In genomic region chr15:89428136-89428790, GRCm38 (mm10) we compare ENCODE assay signal across 9 mouse cellular contexts. TPM values are rescaled to one million over a fixed set of nuclear protein-coding genes. Genes with fewer than 3 reads are reported as not detected.
DNase-seq lines count a peak whose midpoint lies in the region; ATAC-seq lines count a peak whose summit lies in the region.
"Had no signal": no experiment of that assay in that cellular context is flagged by ENCODE, and none has a peak within 500 bp of the region (broad histone marks: within the 10 kb centered on the region; RNA-seq: fewer than 3 reads in every experiment).

No protein-coding gene starts in this region.

- peaks cover 39% of the 10 kb centered on the region for H3K36me3 ChIP-seq in heart, embryonic 13.5 days
- H3K36me3 ChIP-seq in embryonic facial prominence, embryonic 10.5 days (replicated peaks): peaks cover 30% of the 10 kb centered on the region
- peaks cover 14% of the 10 kb centered on the region for H3K36me3 ChIP-seq in hindbrain, embryonic 16.5 days (ENCODE audit: control insufficient read depth, insufficient read depth, low read length)
- peaks cover 13% of the 10 kb centered on the region for H3K36me3 ChIP-seq in midbrain, embryonic 16.5 days (ENCODE audit: control insufficient read depth, insufficient read depth, low read length)

- intact Hi-C loops in heart, postnatal 25 days (cut with DNase I): loop anchor here (2.0 kb wide), 1 partner anchor 51 kb away; the partner anchor contains the start of gene Tymp

- no peaks in the 10 kb centered on the region for H3K27me3 ChIP-seq in heart, embryonic 13.5 days (replicated peaks)
- H3K27me3 ChIP-seq in embryonic facial prominence, embryonic 10.5 days (replicated peaks; ENCODE audit: low read depth, poor library complexity, severe bottlenecking): no peaks in the 10 kb centered on the region
- H3K27me3 ChIP-seq in hindbrain, embryonic 16.5 days (replicated peaks; ENCODE audit: control insufficient read depth, insufficient read depth, low read length): no peaks in the 10 kb centered on the region
- H3K27me3 ChIP-seq in midbrain, embryonic 16.5 days (ENCODE audit: control insufficient read depth, insufficient read depth, low read depth, low read length): no peaks in the 10 kb centered on the region
- H3K27me3 ChIP-seq: Patski had no signal

- peak overlapping the region; percentile 93 for H3K4me2 ChIP-seq in heart, embryonic 13.5 days
- peak overlapping the region; percentile 95 for H3K4me2 ChIP-seq in hindbrain, embryonic 16.5 days (ENCODE audit: low read length)
- peak overlapping the region; percentile 93 for H3K4me2 ChIP-seq in midbrain, embryonic 16.5 days (ENCODE audit: low read length)

- DNase-seq in heart, postnatal 25 days (ENCODE audit: low spot score): no peak
- no peak for DNase-seq in embryonic facial prominence, embryonic 10.5 days (ENCODE audit: low spot score)
- no peak for DNase-seq in layer of hippocampus, postnatal 25 days (ENCODE audit: extremely low spot score in 1 of 2, low spot score in 1 of 2)
- DNase-seq in embryo, embryonic 9.5 days (ENCODE audit: extremely low spot score): no peak

- no peak for ATAC-seq in heart, embryonic 13.5 days (ENCODE audit: extremely low read depth, insufficient number of reproducible peaks, low FRiP score, low TSS enrichment)
- ATAC-seq in hindbrain, embryonic 16.5 days: no peak
- ATAC-seq in midbrain, embryonic 16.5 days: no peak
- no peak for ATAC-seq in erythroid progenitor cell, adult 5-6 weeks (replicated peaks; ENCODE audit: low FRiP score, poor library complexity, severe bottlenecking)
- ATAC-seq: Patski had no signal

- H3K4me3 ChIP-seq in heart, embryonic 13.5 days: peak overlapping the region; percentile 78
- H3K4me3 ChIP-seq in embryonic facial prominence, embryonic 10.5 days: peak overlapping the region; percentile 77
- peak overlapping the region; percentile 68 for H3K4me3 ChIP-seq in hindbrain, embryonic 16.5 days (ENCODE audit: low read length)
- H3K4me3 ChIP-seq in midbrain, embryonic 16.5 days (ENCODE audit: low read depth, low read length): peak overlapping the region; percentile 81

- peak overlapping the region; percentile 98; the same call in 1 of the 2 replicates for H3K27ac ChIP-seq in heart, embryonic 13.5 days (replicated peaks)
- H3K27ac ChIP-seq in embryonic facial prominence, embryonic 10.5 days (replicated peaks): no peak overlapping the region
- no peak overlapping the region; the same call in 1 of the 2 replicates for H3K27ac ChIP-seq in hindbrain, embryonic 16.5 days (ENCODE audit: low read depth, low read length)
- H3K27ac ChIP-seq in midbrain, embryonic 16.5 days (ENCODE audit: low read length): no peak overlapping the region

- no peaks in the 10 kb centered on the region for H3K9me3 ChIP-seq in heart, embryonic 13.5 days
- no peaks in the 10 kb centered on the region for H3K9me3 ChIP-seq in embryonic facial prominence, embryonic 10.5 days
- no peaks in the 10 kb centered on the region for H3K9me3 ChIP-seq in hindbrain, embryonic 16.5 days (ENCODE audit: control insufficient read depth, low read length)
- H3K9me3 ChIP-seq in midbrain, embryonic 16.5 days (replicated peaks; ENCODE audit: control insufficient read depth, low read length, poor library complexity, severe bottlenecking): no peaks in the 10 kb centered on the region

- 75% methylated on average over 19 of the region's 19 CpGs for WGBS in heart, embryonic 13.5 days
- WGBS in embryonic facial prominence, embryonic 10.5 days: 77% methylated on average over 19 of the region's 19 CpGs
- 84% methylated on average over 19 of the region's 19 CpGs for WGBS in hindbrain, embryonic 16.5 days
- WGBS in midbrain, embryonic 16.5 days: 83% methylated on average over 19 of the region's 19 CpGs

- peak overlapping the region; percentile 87 for H3K9ac ChIP-seq in heart, embryonic 13.5 days
- H3K9ac ChIP-seq in hindbrain, embryonic 16.5 days (ENCODE audit: low read depth, low read length): peak overlapping the region; percentile 88
- H3K9ac ChIP-seq in midbrain, embryonic 16.5 days (ENCODE audit: low read depth, low read length): peak overlapping the region; percentile 78

- peaks cover 60% of the 10 kb centered on the region for H3K4me1 ChIP-seq in heart, embryonic 13.5 days
- H3K4me1 ChIP-seq in embryonic facial prominence, embryonic 10.5 days: peaks cover 35% of the 10 kb centered on the region
- peaks cover 11% of the 10 kb centered on the region for H3K4me1 ChIP-seq in hindbrain, embryonic 16.5 days (ENCODE audit: control insufficient read depth, insufficient read depth, low read depth, low read length)
- peaks cover 11% of the 10 kb centered on the region for H3K4me1 ChIP-seq in midbrain, embryonic 16.5 days (ENCODE audit: control insufficient read depth, insufficient read depth, low read length)

RNA-seq across cellular contexts. Expression of gene C730034F03Rik, which starts 1.1 kb away (rescaled TPM):
- 2.4 and 3.0 TPM in 2 replicates for polyA plus RNA-seq in heart, embryonic 13.5 days (2015; fragmentation: Nextera tagmentation; extraction: Ambion mirVana)
- total RNA-seq in heart, postnatal 25 days (2021): 1 to 10 TPM; 1.5 TPM
- polyA plus RNA-seq in embryonic facial prominence, embryonic 10.5 days (2016; fragmentation: Nextera tagmentation; extraction: Ambion mirVana): 4.2 and 4.4 TPM in 2 replicates
- 5.3 and 5.9 TPM in 2 replicates for polyA plus RNA-seq in hindbrain, embryonic 16.5 days (2015; fragmentation: Nextera tagmentation; extraction: Ambion mirVana)
- 6.5 and 7.3 TPM in 2 replicates for polyA plus RNA-seq in midbrain, embryonic 16.5 days (2015; fragmentation: Nextera tagmentation; extraction: Ambion mirVana)
- total RNA-seq in layer of hippocampus, postnatal 25 days (2021): 1 to 10 TPM; 2.1 to 2.4 TPM
- 2.5 and 7.2 TPM in 2 replicates for total RNA-seq in erythroid progenitor cell, adult 5-6 weeks (2015; ENCODE audit: low replicate concordance)
- 6.0 TPM in 1 of 2 replicates, not detected in the other for total RNA-seq in erythroid progenitor cell, adult 5-6 weeks (2017; ENCODE audit: low replicate concordance)

RNA-seq across cellular contexts. Expression of gene Gm44502, which starts 1.2 kb away (rescaled TPM):
- 0.53 and 0.90 TPM in 2 replicates for polyA plus RNA-seq in heart, embryonic 13.5 days (2015; fragmentation: Nextera tagmentation; extraction: Ambion mirVana)
- total RNA-seq in heart, postnatal 25 days (2021): 10 to 100 TPM; 14.5 to 16.4 TPM
- polyA plus RNA-seq in embryonic facial prominence, embryonic 10.5 days (2016; fragmentation: Nextera tagmentation; extraction: Ambion mirVana): not detected in 2 replicates
- 0.11 TPM in 1 of 2 replicates, not detected in the other for polyA plus RNA-seq in hindbrain, embryonic 16.5 days (2015; fragmentation: Nextera tagmentation; extraction: Ambion mirVana)
- not detected in 2 replicates for polyA plus RNA-seq in midbrain, embryonic 16.5 days (2015; fragmentation: Nextera tagmentation; extraction: Ambion mirVana)
- not detected for total RNA-seq in layer of hippocampus, postnatal 25 days (2021)
- total RNA-seq in erythroid progenitor cell, adult 5-6 weeks (2015; ENCODE audit: low replicate concordance): 3.4 TPM in 1 of 2 replicates, not detected in the other
- 0.51 TPM in 1 of 2 replicates, not detected in the other for total RNA-seq in erythroid progenitor cell, adult 5-6 weeks (2017; ENCODE audit: low replicate concordance)
- polyA plus RNA-seq: Patski had no signal

RNA-seq across cellular contexts. Expression of gene Chkb, which starts 1.4 kb away (rescaled TPM):
- polyA plus RNA-seq in heart, embryonic 13.5 days (2015; fragmentation: Nextera tagmentation; extraction: Ambion mirVana): 65.1 and 71.5 TPM in 2 replicates
- 10 to 100 TPM; 40.6 to 44.9 TPM for total RNA-seq in heart, postnatal 25 days (2021)
- polyA plus RNA-seq in embryonic facial prominence, embryonic 10.5 days (2016; fragmentation: Nextera tagmentation; extraction: Ambion mirVana): 42.5 and 43.5 TPM in 2 replicates
- 82.1 and 85.6 TPM in 2 replicates for polyA plus RNA-seq in hindbrain, embryonic 16.5 days (2015; fragmentation: Nextera tagmentation; extraction: Ambion mirVana)
- polyA plus RNA-seq in midbrain, embryonic 16.5 days (2015; fragmentation: Nextera tagmentation; extraction: Ambion mirVana): 88.3 and 95.2 TPM in 2 replicates
- total RNA-seq in layer of hippocampus, postnatal 25 days (2021): 10 to 100 TPM; 34.3 to 43.4 TPM
- 101 and 115 TPM in 2 replicates for total RNA-seq in erythroid progenitor cell, adult 5-6 weeks (2015; ENCODE audit: low replicate concordance)
- 44.9 and 46.9 TPM in 2 replicates for total RNA-seq in erythroid progenitor cell, adult 5-6 weeks (2017; ENCODE audit: low replicate concordance)

RNA-seq across cellular contexts. Expression of gene Cpt1b, which starts 2.6 kb away (rescaled TPM):
- polyA plus RNA-seq in heart, embryonic 13.5 days (2015; fragmentation: Nextera tagmentation; extraction: Ambion mirVana): 139 and 147 TPM in 2 replicates
- 100 to 1,000 TPM; 512 to 569 TPM for total RNA-seq in heart, postnatal 25 days (2021)
- 0.66 and 1.1 TPM in 2 replicates for polyA plus RNA-seq in embryonic facial prominence, embryonic 10.5 days (2016; fragmentation: Nextera tagmentation; extraction: Ambion mirVana)
- polyA plus RNA-seq in hindbrain, embryonic 16.5 days (2015; fragmentation: Nextera tagmentation; extraction: Ambion mirVana): 0.60 and 1.4 TPM in 2 replicates
- 0.96 and 1.2 TPM in 2 replicates for polyA plus RNA-seq in midbrain, embryonic 16.5 days (2015; fragmentation: Nextera tagmentation; extraction: Ambion mirVana)
- total RNA-seq in layer of hippocampus, postnatal 25 days (2021): 1 to 10 TPM; 1.4 to 2.3 TPM
- total RNA-seq in erythroid progenitor cell, adult 5-6 weeks (2015; ENCODE audit: low replicate concordance): 6.1 TPM in 1 of 2 replicates, not detected in the other
- total RNA-seq in erythroid progenitor cell, adult 5-6 weeks (2017; ENCODE audit: low replicate concordance): 3.1 TPM in 1 of 2 replicates, not detected in the other

RNA-seq across cellular contexts. Expression of gene Syce3, which starts 18.0 kb away (rescaled TPM):
- not detected in 2 replicates for polyA plus RNA-seq in heart, embryonic 13.5 days (2015; fragmentation: Nextera tagmentation; extraction: Ambion mirVana)
- total RNA-seq in heart, postnatal 25 days (2021): not detected
- polyA plus RNA-seq in embryonic facial prominence, embryonic 10.5 days (2016; fragmentation: Nextera tagmentation; extraction: Ambion mirVana): not detected in 2 replicates
- not detected in 2 replicates for polyA plus RNA-seq in hindbrain, embryonic 16.5 days (2015; fragmentation: Nextera tagmentation; extraction: Ambion mirVana)
- polyA plus RNA-seq in midbrain, embryonic 16.5 days (2015; fragmentation: Nextera tagmentation; extraction: Ambion mirVana): not detected in 2 replicates
- total RNA-seq in layer of hippocampus, postnatal 25 days (2021): not detected
- total RNA-seq in erythroid progenitor cell, adult 5-6 weeks (2015; ENCODE audit: low replicate concordance): not detected in 2 replicates
- total RNA-seq in erythroid progenitor cell, adult 5-6 weeks (2017; ENCODE audit: low replicate concordance): not detected in 2 replicates
- polyA plus RNA-seq: Patski had no signal
